Mouse (Mus musculus): ENCODE measurements at regions not wholly inside any gene's neighbourhood (a gene's known extent, or its start where the extent isn't known, plus 50 kb on each side); places are given as distances from the start of the nearest gene placed in this dataset.

DNA sequence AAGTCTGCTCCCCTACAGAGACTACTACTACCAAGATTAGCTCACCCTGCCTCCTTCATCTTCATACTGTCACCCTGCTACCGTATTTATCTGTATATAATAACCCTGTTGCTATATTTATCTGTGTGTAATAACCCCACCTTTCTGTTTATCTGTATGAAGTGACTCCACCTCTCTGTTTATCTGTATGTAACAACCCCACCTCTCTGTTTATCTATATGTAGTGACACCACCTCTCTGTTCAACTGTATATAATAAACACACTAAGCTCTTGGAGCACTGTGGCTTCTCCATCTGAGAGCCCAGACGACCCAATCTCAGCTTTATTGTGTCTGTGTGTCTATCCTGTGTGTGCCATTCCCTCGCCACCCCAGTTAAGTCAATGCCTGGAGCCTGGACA is 154.7 kb downstream of the Katnal1 start:
- Histone ChIP-seq H3K9me3 (no peaks in the 10 kb centered on the region), H3K9ac (no peak overlapping the region), H3K36me3 (replicated peaks) (no peaks in the 10 kb centered on the region), H3K27me3 (replicated peaks) (no peaks in the 10 kb centered on the region), H3K27ac (no peak overlapping the region), H3K4me2 (no peak overlapping the region), H3K4me3 (no peak overlapping the region), H3K4me1 (no peaks in the 10 kb centered on the region)
- WGBS, result 66% methylated on average over 3 of the region's 3 CpGs
- ATAC-seq (replicated peaks), result no peak

DNA sequence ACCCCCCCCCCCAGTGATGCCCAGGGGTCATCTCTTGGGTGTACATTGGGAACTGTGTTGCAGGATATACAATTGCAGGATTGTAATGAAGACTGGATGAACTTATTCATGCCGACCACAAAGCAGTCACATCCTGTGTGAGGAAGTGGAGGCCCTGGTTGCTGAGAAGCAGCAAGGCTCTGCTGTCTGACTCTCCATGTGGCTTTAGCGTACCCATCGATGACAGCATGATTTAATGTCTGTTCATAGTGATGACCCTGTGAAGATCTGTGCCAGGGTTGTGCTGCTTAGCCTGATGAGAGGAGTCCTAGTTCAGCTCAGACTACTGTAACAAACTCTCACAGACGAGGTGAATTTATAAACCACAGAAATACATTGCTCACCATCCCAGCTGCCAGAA is 159.7 kb downstream of the Katnal1 start:
- H3K4me3 ChIP-seq, result no peak overlapping the region
- H3K4me2 ChIP-seq, result no peak overlapping the region
- no peaks in the 10 kb centered on the region for H3K9me3 ChIP-seq
- no peaks in the 10 kb centered on the region for H3K36me3 ChIP-seq (replicated peaks)
- ATAC-seq (replicated peaks), result no peak
- H3K4me1 ChIP-seq, result no peaks in the 10 kb centered on the region
- no peak overlapping the region for H3K27ac ChIP-seq
- no peaks in the 10 kb centered on the region for H3K27me3 ChIP-seq (replicated peaks)
- 92% methylated on average over 4 of the region's 4 CpGs for WGBS
- H3K9ac ChIP-seq, result no peak overlapping the region

DNA sequence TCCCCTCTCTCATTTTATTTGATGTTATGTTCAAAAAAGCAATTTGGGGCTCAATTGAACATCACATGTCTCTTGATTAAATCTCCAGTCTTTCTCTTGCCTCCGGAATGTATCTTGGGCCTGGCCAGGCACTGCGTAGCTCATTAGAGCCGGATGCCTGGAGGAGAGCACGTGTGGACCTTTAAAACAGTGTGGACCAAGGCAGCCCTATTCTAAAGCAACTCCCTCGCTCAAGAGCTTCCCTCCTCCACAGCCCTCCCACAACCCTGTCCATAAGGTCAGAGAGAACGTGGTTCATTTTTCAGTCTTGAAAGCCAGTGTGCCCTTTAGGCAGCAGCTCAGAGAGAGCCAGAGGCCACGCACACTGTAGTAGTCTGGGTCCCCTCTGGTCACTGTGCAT is 160.8 kb downstream of the Katnal1 start:
- Histone ChIP-seq H3K9me3 (no peaks in the 10 kb centered on the region), H3K9ac (no peak overlapping the region), H3K4me2 (no peak overlapping the region), H3K4me1 (no peaks in the 10 kb centered on the region), H3K4me3 (no peak overlapping the region), H3K36me3 (replicated peaks) (no peaks in the 10 kb centered on the region), H3K27ac (no peak overlapping the region), H3K27me3 (replicated peaks) (no peaks in the 10 kb centered on the region)
- WGBS, result 71% methylated on average over 7 of the region's 7 CpGs
- ATAC-seq (replicated peaks), result no peak

DNA sequence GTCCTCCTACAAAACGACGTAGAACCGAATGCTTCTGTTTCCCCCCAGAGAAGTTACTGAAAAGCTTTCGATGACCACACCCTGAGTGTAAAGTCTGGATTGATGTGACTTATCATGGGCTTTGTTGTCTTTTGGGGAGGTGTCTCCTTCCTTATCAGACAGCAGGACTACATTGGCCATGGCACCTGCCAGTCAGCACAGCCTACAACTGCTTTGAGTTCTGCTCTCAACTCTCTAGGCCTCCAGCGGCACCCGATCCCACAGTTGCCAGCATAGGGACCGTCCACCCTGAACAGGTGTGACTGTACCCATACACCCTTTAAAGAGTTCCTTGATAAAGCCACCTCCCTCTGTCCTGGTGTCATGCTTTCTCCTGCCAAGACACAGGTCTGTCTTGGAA is 163.1 kb downstream of the Katnal1 start:
- WGBS, result 96% methylated on average over 7 of the region's 7 CpGs

DNA sequence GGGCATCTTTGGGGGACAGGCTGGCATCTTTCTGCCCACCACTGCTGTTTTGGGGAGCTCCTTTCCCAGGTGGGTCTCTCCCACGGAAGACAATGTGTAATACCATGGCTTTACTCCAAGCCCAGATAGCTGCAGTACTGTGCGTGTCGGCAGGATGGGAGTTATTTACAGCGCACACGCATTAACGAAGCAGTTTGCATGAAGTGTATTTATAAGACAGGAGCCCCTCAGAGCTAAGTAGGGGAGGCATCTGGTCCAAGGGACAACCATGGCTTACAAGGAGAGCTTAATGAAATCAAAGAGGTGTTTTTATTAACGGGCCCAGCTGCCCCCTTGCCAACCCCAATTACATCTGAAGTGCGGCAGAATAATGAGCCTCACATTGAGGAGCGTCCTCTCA is 169.0 kb downstream of the Katnal1 start:
- Histone ChIP-seq H3K27me3 (replicated peaks) (no peaks in the 10 kb centered on the region), H3K4me2 (no peak overlapping the region), H3K27ac (no peak overlapping the region), H3K4me1 (0 out of 2 replicates have a peak, but pooled peaks cover 8% of the 10 kb centered on the region), H3K9ac (no peak overlapping the region), H3K9me3 (no peaks in the 10 kb centered on the region), H3K4me3 (no peak overlapping the region), H3K36me3 (replicated peaks) (no peaks in the 10 kb centered on the region)
- ATAC-seq (replicated peaks), result no peak
- 44% methylated on average over 9 of the region's 9 CpGs for WGBS

More for the DNA sequence above, 163.1 kb downstream of the Katnal1 start:
- Histone ChIP-seq H3K4me1 (no peaks in the 10 kb centered on the region), H3K9me3 (no peaks in the 10 kb centered on the region), H3K9ac (no peak overlapping the region), H3K27me3 (replicated peaks) (no peaks in the 10 kb centered on the region), H3K36me3 (replicated peaks) (no peaks in the 10 kb centered on the region), H3K4me2 (no peak overlapping the region), H3K4me3 (no peak overlapping the region), H3K27ac (no peak overlapping the region)
- no peak for ATAC-seq (replicated peaks)

DNA sequence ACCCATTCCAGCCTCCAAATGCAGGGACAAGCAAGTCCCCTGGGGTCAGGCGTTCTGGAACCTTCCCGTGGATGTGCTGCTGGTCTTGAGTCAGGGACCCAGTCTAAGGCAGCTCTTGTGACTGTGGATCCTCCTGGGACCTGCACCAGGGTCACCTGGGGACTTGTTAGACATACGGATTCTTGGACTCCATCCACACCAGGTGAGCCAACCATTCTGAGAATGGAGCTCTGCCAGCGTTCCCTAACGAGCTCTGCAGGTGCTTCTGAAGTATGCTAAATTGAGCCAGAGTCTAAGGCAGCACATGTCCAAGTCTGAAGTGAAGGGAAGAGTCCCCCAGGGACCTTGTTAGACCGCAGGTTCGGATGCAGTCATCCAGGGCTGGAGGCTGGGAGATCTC is 170.3 kb downstream of the Katnal1 start:
- Histone ChIP-seq H3K27ac (no peak overlapping the region), H3K4me1 (0 out of 2 replicates have a peak, but pooled peaks cover 8% of the 10 kb centered on the region), H3K36me3 (replicated peaks) (no peaks in the 10 kb centered on the region), H3K9me3 (no peaks in the 10 kb centered on the region), H3K9ac (no peak overlapping the region), H3K4me2 (no peak overlapping the region), H3K4me3 (no peak overlapping the region), H3K27me3 (replicated peaks) (no peaks in the 10 kb centered on the region)
- WGBS, result 72% methylated on average over 7 of the region's 7 CpGs
- ATAC-seq (replicated peaks), result no peak

DNA sequence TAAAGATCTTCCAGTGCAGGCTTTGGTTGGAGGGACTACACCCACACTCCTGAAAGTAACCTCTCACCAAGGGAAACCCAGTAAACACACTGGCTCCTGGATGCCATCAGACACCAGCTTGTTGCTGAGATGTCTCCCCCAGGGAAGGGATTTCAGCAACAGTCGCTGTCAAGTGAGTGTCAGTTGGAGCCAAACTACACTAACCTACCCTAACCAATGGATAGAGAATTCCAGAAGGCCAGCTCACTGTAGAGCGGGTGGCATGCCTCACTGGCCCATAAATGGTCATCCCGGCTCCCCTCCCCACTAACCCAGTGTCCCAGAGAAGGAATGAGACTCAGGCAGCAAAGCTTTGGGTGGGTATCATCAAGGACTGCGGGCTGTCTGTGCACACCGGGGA is 171.4 kb downstream of the Katnal1 start:
- Histone ChIP-seq H3K27me3 (replicated peaks) (no peaks in the 10 kb centered on the region), H3K9ac (no peak overlapping the region), H3K4me3 (no peak overlapping the region), H3K9me3 (no peaks in the 10 kb centered on the region), H3K27ac (no peak overlapping the region), H3K36me3 (replicated peaks) (no peaks in the 10 kb centered on the region), H3K4me1 (0 out of 2 replicates have a peak, but pooled peaks cover 8% of the 10 kb centered on the region), H3K4me2 (no peak overlapping the region)
- ATAC-seq (replicated peaks), result no peak
- WGBS, result 82% methylated on average over 5 of the region's 5 CpGs

DNA sequence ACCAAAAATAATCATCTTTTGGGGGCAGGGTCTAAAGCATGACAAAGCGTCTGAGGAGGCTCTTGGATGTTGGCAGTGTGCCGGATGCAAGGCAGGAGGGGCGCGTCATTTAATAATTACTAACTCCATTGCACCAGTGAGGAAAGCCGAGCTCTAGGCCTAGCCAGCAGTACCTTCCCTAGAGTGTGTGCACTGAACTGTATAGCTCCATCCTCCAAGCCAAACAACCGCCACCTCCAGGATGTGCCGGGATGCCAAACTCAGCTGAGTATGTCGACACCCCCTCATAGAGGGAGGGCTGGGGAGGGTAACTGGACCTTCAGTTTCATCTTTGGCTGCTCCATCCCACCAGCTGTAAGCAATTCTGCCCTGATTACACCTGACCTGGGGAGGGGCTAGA is 171.9 kb downstream of the Katnal1 start:
- H3K27me3 ChIP-seq (replicated peaks), result no peaks in the 10 kb centered on the region
- H3K4me2 ChIP-seq, result no peak overlapping the region
- 67% methylated on average over 8 of the region's 8 CpGs for WGBS
- H3K9ac ChIP-seq, result no peak overlapping the region
- 0 out of 2 replicates have a peak, but pooled peaks cover 8% of the 10 kb centered on the region for H3K4me1 ChIP-seq
- H3K36me3 ChIP-seq (replicated peaks), result no peaks in the 10 kb centered on the region
- no peak overlapping the region for H3K4me3 ChIP-seq
- H3K27ac ChIP-seq, result no peak overlapping the region
- no peaks in the 10 kb centered on the region for H3K9me3 ChIP-seq
- no peak for ATAC-seq (replicated peaks)

DNA sequence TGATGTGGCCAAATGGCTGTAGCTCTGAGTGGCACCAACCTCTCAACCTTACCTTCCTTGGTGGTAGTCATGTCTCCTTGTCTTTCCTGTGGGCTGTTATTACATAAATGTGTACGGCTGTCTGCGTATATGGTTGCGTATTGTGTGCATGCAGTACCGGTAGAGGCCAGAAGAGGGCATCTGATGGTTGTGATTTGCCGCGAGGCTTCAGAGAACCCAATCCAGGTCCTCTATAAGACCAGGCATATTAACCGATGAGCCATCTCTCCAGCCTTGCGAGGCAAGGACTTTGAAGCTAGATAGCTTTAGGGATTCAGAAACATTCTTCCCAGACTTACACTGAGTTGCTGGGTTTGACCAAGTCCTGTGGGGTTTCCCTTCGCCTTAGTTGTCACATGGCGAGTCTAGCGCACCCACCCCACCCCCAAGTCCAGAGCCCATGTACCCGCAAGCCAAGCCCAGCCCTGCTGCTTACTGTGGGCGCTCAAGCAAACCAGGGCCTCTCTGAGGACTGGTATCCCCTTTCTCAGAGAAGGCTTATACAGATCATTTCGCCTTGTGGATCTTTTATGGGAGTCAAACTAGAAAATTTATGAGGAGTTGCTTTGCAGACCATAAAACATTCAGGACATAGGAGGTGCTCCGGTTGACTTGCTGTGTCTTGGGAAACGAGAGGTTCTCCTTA is 172.7 kb downstream of the Katnal1 start:
- Histone ChIP-seq H3K4me1 (0 out of 2 replicates have a peak, but pooled peaks cover 8% of the 10 kb centered on the region), H3K4me3 (no peak overlapping the region), H3K27ac (no peak overlapping the region), H3K9ac (no peak overlapping the region), H3K36me3 (replicated peaks) (no peaks in the 10 kb centered on the region), H3K27me3 (replicated peaks) (no peaks in the 10 kb centered on the region), H3K4me2 (no peak overlapping the region), H3K9me3 (no peaks in the 10 kb centered on the region)
- no peak for ATAC-seq (replicated peaks)
- WGBS, result 85% methylated on average over 16 of the region's 16 CpGs

DNA sequence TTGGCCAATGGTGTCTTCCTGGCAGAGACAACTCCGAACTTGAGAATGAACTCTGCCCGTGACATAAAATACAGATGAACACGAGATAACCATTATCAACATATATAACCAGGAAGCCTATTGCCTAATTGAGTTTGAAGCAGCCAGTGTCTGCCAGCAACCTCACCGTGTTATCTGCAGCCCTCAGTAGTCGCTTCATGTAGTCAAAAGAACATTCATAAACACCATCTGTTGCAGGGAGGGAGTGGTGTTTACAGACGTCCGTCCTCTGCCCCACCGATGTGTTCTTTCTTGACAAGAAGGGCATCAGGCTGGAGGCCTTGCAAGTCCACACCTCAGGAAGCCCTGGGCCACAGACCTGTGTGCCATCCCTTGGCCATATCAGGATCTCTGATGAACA is 173.3 kb downstream of the Katnal1 start:
- H3K36me3 ChIP-seq (replicated peaks), result no peaks in the 10 kb centered on the region
- H3K27me3 ChIP-seq (replicated peaks), result no peaks in the 10 kb centered on the region
- ATAC-seq (replicated peaks), result no peak
- no peak overlapping the region for H3K9ac ChIP-seq
- H3K9me3 ChIP-seq, result no peaks in the 10 kb centered on the region
- H3K27ac ChIP-seq, result no peak overlapping the region
- WGBS, result 94% methylated on average over 8 of the region's 8 CpGs
- H3K4me3 ChIP-seq, result no peak overlapping the region
- H3K4me1 ChIP-seq, result 0 out of 2 replicates have a peak, but pooled peaks cover 8% of the 10 kb centered on the region
- H3K4me2 ChIP-seq, result no peak overlapping the region

DNA sequence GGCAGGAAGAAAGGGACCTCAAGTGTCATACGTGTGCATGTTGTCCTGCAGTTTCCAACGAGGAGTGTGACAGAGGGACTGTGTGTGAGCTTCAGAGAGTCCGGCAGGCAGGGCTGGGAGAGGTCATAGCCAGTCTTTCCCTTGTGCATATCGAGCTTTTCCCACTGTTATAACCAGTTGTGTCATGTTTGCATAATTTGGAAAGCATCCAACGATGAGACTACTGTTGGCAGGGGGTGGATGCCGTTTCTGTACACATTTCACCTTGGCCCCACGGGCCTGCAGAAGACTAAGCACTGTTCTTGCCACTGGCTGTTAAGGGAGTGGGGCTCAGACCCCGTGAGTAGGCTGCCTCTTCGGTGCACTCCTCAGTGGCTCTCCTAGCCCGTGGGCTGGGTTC is 174.2 kb downstream of the Katnal1 start:
- no peak overlapping the region for H3K27ac ChIP-seq
- no peak overlapping the region for H3K9ac ChIP-seq
- no peak for ATAC-seq (replicated peaks)
- 74% methylated on average over 10 of the region's 10 CpGs for WGBS
- H3K4me3 ChIP-seq, result no peak overlapping the region
- 0 out of 2 replicates have a peak, but pooled peaks cover 2% of the 10 kb centered on the region for H3K4me1 ChIP-seq
- H3K27me3 ChIP-seq (replicated peaks), result no peaks in the 10 kb centered on the region
- H3K36me3 ChIP-seq (replicated peaks), result no peaks in the 10 kb centered on the region
- no peak overlapping the region for H3K4me2 ChIP-seq
- H3K9me3 ChIP-seq, result no peaks in the 10 kb centered on the region

DNA sequence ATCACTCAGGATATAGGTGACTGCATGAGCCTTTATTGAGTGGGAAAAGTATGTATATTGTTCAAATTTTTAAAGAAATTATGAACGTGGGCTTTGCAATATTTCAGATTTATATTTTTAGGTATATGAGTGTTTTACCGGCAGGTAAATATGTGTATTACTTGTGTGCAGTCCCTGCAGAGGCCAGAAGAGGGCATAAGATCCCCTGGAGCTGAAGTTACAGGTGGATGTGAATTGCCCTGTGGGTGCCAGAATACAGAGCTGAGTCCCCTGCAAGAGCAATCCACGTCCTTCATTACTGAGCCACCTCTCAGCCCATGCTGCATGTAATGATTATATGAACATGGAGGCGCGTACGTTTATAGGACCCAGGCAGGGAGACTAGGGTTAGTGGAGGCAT is 174.8 kb downstream of the Katnal1 start:
- Histone ChIP-seq H3K9me3 (no peaks in the 10 kb centered on the region), H3K4me2 (no peak overlapping the region), H3K27me3 (replicated peaks) (no peaks in the 10 kb centered on the region), H3K36me3 (replicated peaks) (no peaks in the 10 kb centered on the region), H3K27ac (no peak overlapping the region), H3K4me3 (no peak overlapping the region), H3K4me1 (no peaks in the 10 kb centered on the region), H3K9ac (no peak overlapping the region)
- WGBS, result 94% methylated on average over 6 of the region's 6 CpGs
- no peak for ATAC-seq (replicated peaks)

DNA sequence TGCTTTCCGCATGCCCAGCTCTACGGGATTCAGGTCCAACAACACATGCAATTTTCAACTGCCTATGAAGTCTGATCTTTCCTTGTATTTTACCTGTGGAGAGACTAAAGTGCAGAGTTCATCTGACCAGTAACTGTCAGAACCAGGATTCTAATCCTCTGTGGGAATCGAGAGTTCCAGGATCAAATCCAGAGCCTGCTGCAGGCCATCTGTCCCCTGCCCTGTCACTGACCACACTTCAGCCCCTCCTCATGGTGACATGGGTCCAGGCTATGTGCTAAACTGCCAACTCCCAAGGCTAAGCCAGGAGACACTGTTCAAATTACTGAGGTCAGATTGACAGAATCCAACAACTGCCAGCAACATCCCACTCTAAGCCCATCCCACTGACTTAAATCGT is 175.7 kb downstream of the Katnal1 start:
- no peak overlapping the region for H3K4me3 ChIP-seq
- 83% methylated on average over 4 of the region's 4 CpGs for WGBS
- no peaks in the 10 kb centered on the region for H3K36me3 ChIP-seq (replicated peaks)
- H3K9me3 ChIP-seq, result no peaks in the 10 kb centered on the region
- H3K27ac ChIP-seq, result no peak overlapping the region
- H3K27me3 ChIP-seq (replicated peaks), result no peaks in the 10 kb centered on the region
- no peak for ATAC-seq (replicated peaks)
- no peak overlapping the region for H3K4me2 ChIP-seq
- H3K9ac ChIP-seq, result no peak overlapping the region
- H3K4me1 ChIP-seq, result no peaks in the 10 kb centered on the region
